Mouse (Mus musculus) c-Kit-positive CD71-positive TER-119-negative erythroid progenitor cells, embryonic 14.5 days (primary cell): ENCODE results near the gene Gm28539.
"Not testable (repeated sequence)": the region's sequence is repeated elsewhere in the genome, so short reads cannot be mapped to it uniquely, and the experiment has no call there.

Experiments
- DNase-seq: peaks from one replicate; pipeline ENCODE4 v3.0.0-alpha.2; 2013; ENCODE audit warnings: low read depth

The Gm28539 gene

GRCm38 (mm10) chr16:18955070-18955469 lies 118.7 kb downstream of the Gm28539 start:
- no peak for DNase-seq

DNA sequence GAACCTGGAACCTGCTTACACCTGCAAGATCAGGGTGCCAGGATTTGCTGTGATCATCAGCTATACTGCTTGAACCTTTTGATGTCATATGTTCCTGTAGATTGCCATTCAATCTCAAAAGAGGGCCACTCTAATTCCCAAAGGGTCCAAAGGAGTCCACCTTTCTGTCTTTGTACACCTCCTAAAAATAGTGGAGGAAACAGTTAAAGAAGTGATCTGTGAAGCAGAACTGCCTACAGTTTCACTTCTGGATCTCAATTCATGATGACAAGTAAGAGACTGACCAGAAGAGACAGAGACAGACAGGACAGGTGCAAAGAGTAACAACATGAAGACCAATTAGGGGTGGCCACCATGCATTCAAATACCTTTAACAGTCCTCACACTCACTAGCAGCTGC lies 127.1 kb downstream of the Gm28539 start:
- DNase-seq: no peak

DNA sequence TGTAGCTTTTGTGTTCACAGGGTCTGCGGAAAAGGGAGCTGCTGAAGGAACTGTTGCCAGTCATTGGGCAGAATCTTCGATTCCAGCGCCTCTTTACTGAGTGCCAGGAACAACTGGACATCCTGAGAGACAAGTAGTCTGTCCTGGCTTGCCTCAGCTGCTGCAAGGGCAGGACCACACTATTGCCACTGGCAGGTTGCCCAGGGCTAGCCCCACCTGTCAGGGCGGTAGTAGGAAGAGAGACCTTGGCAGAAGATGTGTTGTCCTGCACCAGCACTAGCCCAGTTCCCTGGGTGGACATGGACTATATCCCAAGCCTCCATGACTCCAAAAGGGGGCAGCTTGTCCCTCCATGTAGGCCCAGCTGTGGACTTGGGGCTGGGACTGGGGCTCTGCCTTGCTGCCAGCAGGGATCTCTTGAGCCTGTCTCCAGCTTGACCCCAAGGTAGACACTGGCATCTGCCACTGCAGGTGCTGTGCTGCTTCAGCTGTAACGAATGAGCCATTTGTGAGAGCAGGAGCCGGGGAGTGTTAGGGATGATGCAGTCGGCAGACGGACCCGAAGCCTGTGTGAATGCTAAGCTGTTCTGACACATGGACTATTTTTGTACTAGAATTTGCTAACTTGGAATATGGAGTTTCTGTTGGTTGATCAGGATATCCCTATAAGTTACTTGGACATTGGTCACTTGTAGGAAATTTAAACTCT lies 133.2 kb downstream of the Gm28539 start:
- DNase-seq: no peak

GRCm38 (mm10) chr16:18970837-18971236 lies 134.5 kb downstream of the Gm28539 start:
- DNase-seq: no peak

DNA sequence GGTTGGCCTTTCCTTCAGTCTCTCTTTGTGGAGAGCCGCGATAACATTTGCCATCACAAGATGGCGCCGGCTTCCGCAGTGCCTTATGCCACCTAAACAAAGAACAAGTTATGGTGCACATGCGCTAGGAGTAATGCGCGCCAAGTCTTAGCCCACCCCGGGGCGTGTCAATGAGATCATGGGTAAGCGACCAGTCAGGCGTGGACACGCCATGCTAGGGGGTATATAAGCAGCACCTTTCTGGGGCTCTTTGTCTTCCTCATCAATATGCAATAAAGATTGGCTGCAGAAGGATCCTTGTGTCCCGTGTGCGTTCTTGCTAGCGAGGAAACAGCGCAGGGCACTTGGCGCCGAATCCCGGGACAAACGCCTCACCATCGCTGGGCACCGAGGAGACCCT lies 139.3 kb downstream of the Gm28539 start:
- not testable (repeated sequence) for DNase-seq

DNA sequence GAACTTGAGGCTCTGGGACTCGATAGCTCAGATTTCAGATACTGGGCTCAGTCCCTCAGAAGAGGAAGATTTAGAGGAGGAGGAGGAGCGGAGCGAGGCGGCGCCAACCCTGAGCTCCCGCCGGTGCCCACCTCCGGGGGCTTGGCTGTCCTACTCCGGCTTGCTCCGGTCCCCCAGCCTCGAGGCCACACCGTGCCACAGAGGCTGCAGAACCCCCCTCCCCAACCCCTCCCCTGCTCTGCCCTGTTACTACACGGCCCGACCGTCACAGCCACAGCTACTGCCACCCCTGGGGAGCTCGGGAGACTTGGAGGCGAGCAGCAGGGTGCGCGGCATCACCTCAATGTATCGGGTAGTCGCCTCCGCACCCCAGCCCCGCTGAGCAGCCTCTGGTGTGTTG lies 139.9 kb downstream of the Gm28539 start:
- no peak for DNase-seq

- no peak for DNase-seq
Observed at GRCm38 (mm10) chr16:18986381-18986780, 150.0 kb downstream of the Gm28539 start.

DNA sequence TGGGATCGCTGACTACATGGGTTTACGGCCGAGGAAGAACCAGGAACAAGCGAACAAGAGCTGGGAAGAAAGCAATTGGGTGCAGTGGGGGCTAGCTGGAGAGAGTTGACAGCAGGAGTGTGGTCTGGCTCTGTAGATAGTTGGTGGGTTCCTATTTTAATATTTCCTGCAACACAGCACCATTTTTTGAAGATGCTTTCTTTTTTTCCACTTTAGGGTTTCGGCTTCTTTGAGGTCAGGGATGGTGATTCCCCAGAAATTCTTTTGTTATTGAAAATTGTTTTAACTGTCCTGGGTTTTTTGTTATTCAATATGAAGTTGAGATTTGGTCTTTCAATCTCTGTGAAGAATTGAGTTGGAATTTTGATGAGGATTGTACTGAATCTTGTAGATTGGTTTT lies 150.5 kb downstream of the Gm28539 start:
- DNase-seq: no peak

DNA sequence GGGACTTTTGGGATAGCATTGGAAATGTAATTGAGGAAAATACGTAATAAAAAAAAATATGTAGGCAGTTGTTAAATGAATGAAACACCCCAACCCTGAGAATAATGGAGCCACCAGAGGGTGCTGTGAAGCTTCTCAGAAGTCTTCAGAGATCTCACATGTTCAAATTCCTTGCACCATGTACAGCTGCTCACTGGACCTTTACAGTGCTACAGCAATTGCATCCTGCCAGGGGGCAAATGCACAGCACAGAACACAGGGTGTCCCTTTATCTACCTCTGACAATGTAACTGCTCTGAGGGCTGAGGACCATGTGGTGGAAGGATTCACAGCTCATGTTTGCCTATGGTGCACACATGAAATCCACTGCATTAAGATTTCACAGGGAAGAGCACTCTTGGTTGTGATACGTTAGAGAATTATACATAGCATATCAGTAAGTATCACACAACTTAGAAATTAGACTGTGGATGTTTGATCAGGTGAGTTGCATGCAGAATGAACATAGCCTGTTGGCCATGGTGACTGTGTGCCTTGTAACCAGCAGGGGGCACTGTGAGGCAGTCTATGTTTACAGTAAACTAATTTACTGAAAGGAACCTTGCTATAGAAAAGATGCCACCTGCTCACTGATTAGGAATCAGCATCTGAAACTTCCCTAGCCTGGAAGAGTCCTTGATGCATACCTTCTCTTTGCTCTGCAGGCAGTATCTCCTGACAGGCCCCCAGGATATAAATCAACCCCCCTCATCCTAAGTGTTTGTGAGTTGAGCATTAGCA lies 166.4 kb downstream of the Gm28539 start:
- DNase-seq: not testable (repeated sequence)

- DNase-seq: no peak
Observed at GRCm38 (mm10) chr16:19003757-19004156, 167.4 kb downstream of the Gm28539 start.

- no peak for DNase-seq
Observed at GRCm38 (mm10) chr16:19005298-19005697, 168.9 kb downstream of the Gm28539 start.
